Mouse (Mus musculus) heart, embryonic 11.5 days (tissue): Measurements from ENCODE around the gene Zfyve1. TPM values are rescaled to one million over a fixed set of nuclear protein-coding genes. Genes with fewer than 3 reads are reported as not detected.
"Not testable (repeated sequence)": the region's sequence is repeated elsewhere in the genome, so short reads cannot be mapped to it uniquely, and the experiment has no call there.

Experiments used
- ATAC-seq: fragments of 200-750 bp; cut with Nextera tagmentation; replicated peaks from 2 replicates; pipeline ENCODE4 v1.8.0; 2017; ENCODE audit warnings: moderate library complexity; ENCODE audit not compliant: insufficient number of reproducible peaks, low FRiP score, low TSS enrichment
- H3K27ac ChIP-seq: fragments of 300-500 bp; sonication (generic); 2 replicates; pipeline ENCODE4 v1.5.1; 2014; ENCODE audit warnings: mild to moderate bottlenecking, low read depth, low read length
- H3K27me3 ChIP-seq: fragments of 300-500 bp; sonication (generic); 2 replicates; pipeline ENCODE4 v1.6.1; 2014; ENCODE audit warnings: mild to moderate bottlenecking, low read length, mixed read lengths; ENCODE audit not compliant: control insufficient read depth, insufficient read depth
- H3K36me3 ChIP-seq: fragments of 300-500 bp; sonication (generic); 2 replicates; pipeline ENCODE4 v1.6.1; 2014; ENCODE audit warnings: mild to moderate bottlenecking, low read length, moderate library complexity, mixed read lengths; ENCODE audit not compliant: control insufficient read depth, insufficient read depth
- H3K4me1 ChIP-seq: fragments of 300-500 bp; sonication (generic); 2 replicates; pipeline ENCODE4 v1.6.1; 2014; ENCODE audit warnings: low read length; ENCODE audit not compliant: control insufficient read depth, insufficient read depth
- H3K4me2 ChIP-seq: fragments of 300-500 bp; sonication (generic); 2 replicates; pipeline ENCODE4 v1.6.1; 2014; ENCODE audit warnings: mild to moderate bottlenecking, moderate library complexity
- H3K4me3 ChIP-seq: fragments of 300-500 bp; sonication (generic); 2 replicates; pipeline ENCODE4 v1.5.1; 2014; ENCODE audit warnings: low read depth, low read length
- H3K9ac ChIP-seq: fragments of 300-500 bp; sonication (generic); 2 replicates; pipeline ENCODE4 v1.6.1; 2014; ENCODE audit warnings: mild to moderate bottlenecking, low read depth, low read length, moderate library complexity
- H3K9me3 ChIP-seq: fragments of 300-500 bp; sonication (generic); replicated peaks from 2 replicates; pipeline ENCODE4 v1.6.1; 2016; ENCODE audit warnings: low read length; ENCODE audit not compliant: control insufficient read depth
- WGBS: fragments of 180-500 bp; shearing (Covaris S2); extraction: QIAGEN DNeasy Blood & Tissue Kit; methylation state at CpG from one replicate; pipeline ENCODE4 v1.1.7; 2014; ENCODE audit not compliant: insufficient replicate concordance; 5-methylcytosine and 5-hydroxymethylcytosine counted together
- polyA plus RNA-seq: library from polyadenylated mRNA; unstranded; fragments of >200 nt; fragmentation: Nextera tagmentation; extraction: Ambion mirVana; gene quantifications from 2 replicates; pipeline ENCODE4 v1.2.1, GENCODE M21; 2014

Zfyve1 gene
- polyA plus RNA-seq, 1 experiment from 2014 or later: 12.3 TPM

DNA sequence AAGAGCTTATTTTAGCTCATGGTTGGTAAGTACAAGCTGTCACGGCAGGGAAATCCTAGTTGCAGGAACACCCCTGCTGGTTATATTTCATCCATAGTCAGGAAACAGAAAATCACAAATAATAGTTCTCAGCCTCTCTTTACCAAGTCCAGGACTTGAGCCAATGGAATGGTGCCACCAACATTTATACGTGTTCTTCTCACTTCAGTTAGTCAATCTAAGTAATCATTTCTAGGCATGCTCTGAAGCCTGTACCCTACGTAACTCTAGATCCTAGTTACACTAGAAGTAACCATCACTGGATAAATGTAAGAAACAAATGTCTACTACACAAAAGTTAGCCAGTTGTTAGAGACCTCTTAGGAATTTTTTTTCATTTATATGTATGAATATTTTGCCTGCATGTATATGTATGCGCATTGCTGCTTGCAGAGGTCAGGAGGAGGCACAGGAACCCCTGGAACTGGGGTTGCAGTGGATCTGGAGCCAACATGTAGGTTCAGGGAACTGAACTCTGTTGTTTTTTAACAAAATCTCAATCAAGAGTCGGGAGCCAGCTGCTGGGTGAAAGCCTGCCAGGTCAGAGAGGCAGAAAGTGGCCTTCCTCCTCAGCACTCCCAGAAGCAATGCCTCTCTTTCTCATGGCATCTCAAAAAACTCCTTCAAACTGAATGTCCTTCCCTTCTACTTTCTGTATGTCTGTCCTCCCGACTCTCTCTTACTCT lies 25.2 kb upstream of the Zfyve1 start:
- H3K9ac ChIP-seq: no peak overlapping the region
- whole genome bisulfite sequencing: 71% methylated on average over 6 of the region's 6 CpGs
- no peaks in the 10 kb centered on the region for H3K9me3 ChIP-seq
- no peaks in the 10 kb centered on the region for H3K4me1 ChIP-seq
- no peak overlapping the region for H3K4me2 ChIP-seq
- no peak overlapping the region for H3K4me3 ChIP-seq
- ATAC-seq: no peak
- no peaks in the 10 kb centered on the region for H3K36me3 ChIP-seq
- H3K27me3 ChIP-seq: no peaks in the 10 kb centered on the region
- no peak overlapping the region for H3K27ac ChIP-seq

DNA sequence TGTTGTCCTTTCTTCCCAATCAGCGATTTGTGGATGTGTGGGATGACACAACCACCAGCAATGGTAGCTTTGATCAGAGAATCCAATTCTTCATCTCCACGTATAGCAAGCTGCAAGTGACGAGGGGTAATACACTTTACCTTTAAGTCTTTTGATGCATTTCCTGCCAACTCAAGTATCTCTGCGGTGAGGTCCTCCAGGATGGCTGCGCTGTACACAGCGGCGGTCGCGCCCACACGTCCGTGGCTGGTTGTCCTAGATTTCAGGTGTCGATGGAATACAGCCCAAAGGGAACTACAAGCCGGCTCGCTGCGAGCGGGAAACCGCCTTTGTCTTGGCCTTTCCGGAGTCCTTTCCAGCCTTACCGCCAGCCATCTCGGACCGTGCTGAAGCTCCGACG lies 23.7 kb upstream of the Zfyve1 start:
- H3K27ac ChIP-seq, H3K27me3 ChIP-seq, H3K9me3 ChIP-seq, H3K4me1 ChIP-seq, ATAC-seq, H3K36me3 ChIP-seq, H3K9ac ChIP-seq: not testable (repeated sequence)
- peak overlapping the region; percentile 16 for H3K4me3 ChIP-seq
- peak overlapping the region; percentile 51 for H3K4me2 ChIP-seq
- WGBS: 44% methylated on average over 23 of the region's 23 CpGs

DNA sequence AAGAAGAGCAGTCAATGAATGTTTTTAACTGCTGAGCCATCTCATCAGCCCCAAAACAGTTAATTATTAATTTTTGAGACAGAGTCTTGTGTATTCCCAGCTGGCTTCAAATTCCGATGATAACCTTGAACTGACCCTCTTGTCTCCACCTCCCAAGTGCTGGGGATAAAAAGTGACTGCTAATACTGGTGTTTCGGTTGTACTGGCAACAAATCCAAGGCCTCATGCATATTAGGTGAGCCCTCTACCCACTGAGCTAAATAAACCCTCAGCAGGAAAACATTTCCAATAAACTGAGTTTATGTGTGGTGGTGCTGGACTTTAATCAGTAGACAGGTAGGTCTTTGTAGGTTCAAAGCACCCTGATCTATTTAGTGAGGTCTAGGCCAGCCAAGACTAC lies 22.0 kb upstream of the Zfyve1 start:
- no peak overlapping the region for H3K4me2 ChIP-seq
- no peak overlapping the region for H3K27ac ChIP-seq
- ATAC-seq: no peak
- no peaks in the 10 kb centered on the region for H3K27me3 ChIP-seq
- WGBS: 71% methylated on average over 2 of the region's 2 CpGs
- H3K36me3 ChIP-seq: no peaks in the 10 kb centered on the region
- no peak overlapping the region for H3K9ac ChIP-seq
- no peaks in the 10 kb centered on the region for H3K4me1 ChIP-seq
- no peaks in the 10 kb centered on the region for H3K9me3 ChIP-seq
- H3K4me3 ChIP-seq: no peak overlapping the region

DNA sequence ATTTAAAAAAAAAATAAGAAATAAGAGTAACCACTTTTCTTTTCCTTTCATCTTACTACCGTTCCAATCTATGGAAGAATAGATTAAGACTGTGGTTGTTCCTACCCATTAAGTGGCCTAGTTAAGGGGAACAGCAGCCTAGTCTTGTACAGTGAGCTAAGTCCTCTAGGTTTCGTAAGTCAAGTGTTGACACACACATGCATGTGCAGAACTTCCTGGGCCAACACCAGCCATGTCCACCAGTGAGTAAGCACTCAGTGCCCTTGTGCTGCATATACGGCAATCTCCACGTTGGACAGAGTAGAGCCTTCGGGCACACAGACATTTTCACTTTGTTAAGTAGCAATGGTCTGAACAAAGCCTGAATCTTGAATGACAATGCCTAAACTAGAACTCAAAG lies 20.2 kb upstream of the Zfyve1 start:
- Histone ChIP-seq H3K27me3 (no peaks in the 10 kb centered on the region), H3K4me2 (no peak overlapping the region), H3K9ac (no peak overlapping the region), H3K9me3 (no peaks in the 10 kb centered on the region), H3K4me1 (no peaks in the 10 kb centered on the region), H3K27ac (no peak overlapping the region), H3K4me3 (no peak overlapping the region), H3K36me3 (no peaks in the 10 kb centered on the region)
- WGBS: 87% methylated on average over 5 of the region's 5 CpGs
- ATAC-seq: no peak

DNA sequence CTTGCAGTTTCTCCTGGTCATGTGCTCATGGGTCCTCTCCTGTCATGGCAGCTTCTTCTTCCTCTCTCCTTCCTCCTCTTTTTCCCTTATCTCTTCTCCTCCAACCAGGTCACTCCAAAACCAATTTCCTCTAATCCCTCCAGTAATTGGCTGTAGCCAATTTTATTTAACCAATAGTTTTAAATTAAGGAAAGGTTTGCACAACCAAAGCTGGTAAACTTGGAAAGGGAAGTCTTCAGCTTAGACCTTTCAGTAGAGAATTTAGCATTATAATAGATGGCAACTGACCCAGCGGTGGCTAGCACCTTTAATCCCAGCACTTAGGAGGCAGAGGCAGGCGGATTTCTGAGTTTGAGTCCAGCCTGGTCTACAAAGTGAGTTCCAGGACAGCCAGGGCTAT lies 9.4 kb upstream of the Zfyve1 start:
- 85% methylated on average over 2 of the region's 2 CpGs for WGBS
- H3K4me2 ChIP-seq, H3K27me3 ChIP-seq, H3K36me3 ChIP-seq, H3K4me3 ChIP-seq, H3K4me1 ChIP-seq, H3K27ac ChIP-seq, H3K9me3 ChIP-seq, H3K9ac ChIP-seq, ATAC-seq: not testable (repeated sequence)

DNA sequence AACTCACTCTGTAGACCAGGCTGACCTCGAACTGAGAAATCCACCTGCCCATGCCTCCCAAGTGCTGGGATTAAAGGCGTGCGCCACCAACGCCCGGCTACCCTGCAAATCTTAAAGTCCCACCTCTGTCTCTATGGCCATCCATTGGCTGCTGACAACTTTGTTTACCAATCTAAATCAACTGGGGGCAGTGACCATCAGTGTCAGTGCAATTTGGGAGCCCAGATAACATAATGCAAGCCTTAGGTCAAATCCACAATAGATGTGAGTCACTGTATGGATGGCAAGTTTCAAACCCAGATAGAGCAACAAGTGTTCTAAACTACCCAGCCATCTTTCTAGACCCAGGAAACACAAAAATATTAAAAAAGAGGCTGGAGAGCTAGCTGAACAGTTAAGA lies 5.3 kb upstream of the Zfyve1 start:
- Histone ChIP-seq H3K9me3 (no peaks in the 10 kb centered on the region), H3K36me3 (no peaks in the 10 kb centered on the region), H3K4me3 (no peak overlapping the region), H3K27me3 (no peaks in the 10 kb centered on the region), H3K27ac (no peak overlapping the region), H3K4me1 (no peaks in the 10 kb centered on the region), H3K9ac (no peak overlapping the region), H3K4me2 (no peak overlapping the region)
- 76% methylated on average over 5 of the region's 5 CpGs for WGBS
- no peak for ATAC-seq

DNA sequence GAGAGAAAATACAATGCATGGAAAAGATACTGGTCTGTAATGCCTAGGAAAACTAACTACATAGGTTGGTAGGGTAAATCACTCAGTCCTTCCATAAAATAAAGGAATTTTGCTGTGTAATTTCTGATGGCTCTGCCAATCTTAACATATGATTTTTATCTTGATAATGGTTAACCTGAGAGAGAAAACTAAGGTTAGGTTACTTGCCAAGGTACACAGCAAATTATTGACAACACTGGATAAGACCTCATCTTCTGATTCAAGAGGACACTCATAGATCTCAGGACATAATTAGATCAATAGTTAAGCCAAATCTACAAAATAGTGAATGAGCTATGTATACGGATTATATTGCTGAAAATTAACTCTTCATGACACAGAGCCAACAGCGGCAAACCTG lies 859 bp upstream of the Zfyve1 start:
- Histone ChIP-seq H3K4me2 (no peak overlapping the region), H3K36me3 (peaks cover 6% of the 10 kb centered on the region), H3K4me3 (no peak overlapping the region), H3K4me1 (peaks cover 14% of the 10 kb centered on the region; the same call in 1 of the 2 replicates), H3K9ac (no peak overlapping the region), H3K27me3 (no peaks in the 10 kb centered on the region), H3K27ac (no peak overlapping the region), H3K9me3 (no peaks in the 10 kb centered on the region)
- ATAC-seq: no peak
- 77% methylated on average over 2 of the region's 2 CpGs for WGBS

DNA sequence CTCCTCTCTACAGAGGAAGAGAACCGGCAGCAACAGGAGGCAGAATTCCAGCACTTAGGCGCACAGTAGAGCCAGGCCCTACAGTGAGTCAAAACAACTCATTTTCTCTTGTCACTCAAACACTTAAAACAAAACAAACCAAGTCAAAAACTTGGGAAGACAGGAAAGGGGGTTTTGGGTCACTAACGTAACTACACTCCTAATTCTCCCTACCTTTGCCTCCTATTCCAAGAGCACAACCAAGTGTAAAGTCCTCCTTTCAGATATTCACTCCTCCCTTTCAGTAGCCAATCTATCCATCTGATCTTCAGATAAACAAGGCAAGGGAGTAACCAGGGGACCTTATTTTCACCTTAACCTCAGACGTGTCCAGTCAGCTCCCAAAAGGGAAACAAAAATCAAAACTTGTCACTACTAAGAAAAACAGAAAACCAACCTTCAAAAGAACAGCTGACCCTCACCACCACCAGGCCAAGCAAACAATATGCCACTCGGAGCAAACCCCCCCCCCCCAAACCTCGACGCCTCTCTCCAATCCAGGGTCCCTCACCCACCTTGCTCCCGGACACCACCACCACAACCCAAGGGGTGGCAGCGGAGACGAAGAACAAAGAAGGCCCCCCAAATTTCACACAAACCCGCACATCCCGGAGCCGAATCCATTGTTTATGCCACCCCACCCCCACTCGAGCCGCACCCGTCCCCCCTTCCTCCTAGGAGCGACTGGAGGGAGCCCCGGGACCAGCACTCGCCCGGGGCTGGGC lies 649 bp downstream of the Zfyve1 start:
- ATAC-seq: no peak; the same call in none of the 2 replicates
- Histone ChIP-seq H3K4me3 (peak overlapping the region; percentile 95), H3K27me3 (no peaks in the 10 kb centered on the region), H3K9ac (peak overlapping the region; percentile 98), H3K4me2 (peak overlapping the region; percentile 84), H3K36me3 (peaks cover 14% of the 10 kb centered on the region), H3K9me3 (no peaks in the 10 kb centered on the region), H3K4me1 (peaks cover 14% of the 10 kb centered on the region; the same call in 1 of the 2 replicates), H3K27ac (peak overlapping the region; percentile 60)
- 4% methylated on average over 16 of the region's 20 CpGs for WGBS
